Mouse (Mus musculus) urinary bladder, postnatal 25 days (tissue): ENCODE measurements at regions not wholly inside any gene's neighbourhood (a gene's known extent, or its start where the extent isn't known, plus 50 kb on each side); places are given as distances from the start of the nearest gene placed in this dataset.

Source experiments
- DNase-seq: peaks from one replicate; pipeline ENCODE4 v3.0.0; 2022; ENCODE audit warnings: low spot score

DNA sequence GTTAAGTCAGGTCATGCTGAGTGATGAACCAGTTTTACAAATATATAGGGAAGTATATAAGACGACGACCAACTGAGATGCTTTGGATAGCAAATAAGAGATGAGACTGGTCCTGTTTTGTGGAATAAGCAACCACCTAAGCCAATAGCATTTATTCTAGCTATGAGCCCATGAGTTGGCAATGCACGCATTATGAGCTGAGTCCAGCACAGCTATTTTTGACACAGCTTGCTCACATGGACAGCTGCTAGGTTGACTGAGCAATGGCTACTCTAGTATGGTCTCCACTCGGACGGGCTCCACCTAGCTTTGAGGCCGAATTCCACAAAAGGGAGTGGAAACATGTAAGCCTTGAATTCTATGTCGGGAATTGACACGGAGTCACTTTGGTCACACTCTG lies 146.1 kb upstream of the Dyrk2 start:
- no peak for DNase-seq

GRCm38 (mm10) chr10:119015311-119016055 lies 145.5 kb upstream of the Dyrk2 start:
- DNase-seq, result no peak

DNA sequence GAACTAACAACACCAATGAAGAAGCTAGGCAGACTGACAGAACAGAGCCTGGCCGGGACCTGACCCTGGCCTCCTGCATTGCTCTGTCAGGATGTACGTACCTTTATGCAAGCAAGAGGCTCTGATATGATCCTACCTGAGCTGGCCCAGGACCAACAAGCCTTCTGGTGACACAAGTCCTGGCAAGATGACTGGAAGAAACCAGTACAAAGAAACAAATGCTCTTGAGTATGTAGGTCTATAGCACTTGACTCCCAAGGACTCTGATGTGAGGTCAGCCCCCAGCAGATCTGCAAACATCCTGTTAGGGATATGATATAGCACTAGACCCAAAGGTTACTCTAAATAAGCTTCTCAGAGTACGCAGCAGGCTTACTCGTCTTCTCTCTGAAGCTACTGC lies 144.7 kb upstream of the Dyrk2 start:
- DNase-seq, result no peak

GRCm38 (mm10) chr10:119013758-119014157 lies 143.7 kb upstream of the Dyrk2 start:
- no peak for DNase-seq

- DNase-seq, result no peak
Observed at GRCm38 (mm10) chr10:119011511-119011910, 141.5 kb upstream of the Dyrk2 start.

DNA sequence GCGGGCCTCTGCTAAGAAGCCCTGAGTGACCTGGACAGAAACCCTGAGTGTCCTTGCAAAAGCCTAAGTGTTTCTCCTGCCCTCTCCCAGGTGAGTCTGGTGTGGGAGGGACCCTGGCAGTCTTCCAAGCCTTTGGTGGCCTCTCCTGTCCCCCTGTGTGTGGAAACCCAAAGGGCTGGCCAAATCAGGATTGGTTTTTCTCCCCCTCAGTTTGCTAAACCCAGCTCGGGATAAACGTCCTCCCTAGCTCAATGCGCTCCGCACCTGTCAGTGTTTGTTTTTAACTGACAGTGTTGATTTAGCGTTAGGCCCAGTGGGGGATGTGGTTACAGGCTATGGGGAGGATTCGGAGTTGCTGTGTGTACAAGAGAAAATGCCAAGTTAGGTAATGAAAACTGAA lies 140.9 kb upstream of the Dyrk2 start:
- DNase-seq, result no peak

DNA sequence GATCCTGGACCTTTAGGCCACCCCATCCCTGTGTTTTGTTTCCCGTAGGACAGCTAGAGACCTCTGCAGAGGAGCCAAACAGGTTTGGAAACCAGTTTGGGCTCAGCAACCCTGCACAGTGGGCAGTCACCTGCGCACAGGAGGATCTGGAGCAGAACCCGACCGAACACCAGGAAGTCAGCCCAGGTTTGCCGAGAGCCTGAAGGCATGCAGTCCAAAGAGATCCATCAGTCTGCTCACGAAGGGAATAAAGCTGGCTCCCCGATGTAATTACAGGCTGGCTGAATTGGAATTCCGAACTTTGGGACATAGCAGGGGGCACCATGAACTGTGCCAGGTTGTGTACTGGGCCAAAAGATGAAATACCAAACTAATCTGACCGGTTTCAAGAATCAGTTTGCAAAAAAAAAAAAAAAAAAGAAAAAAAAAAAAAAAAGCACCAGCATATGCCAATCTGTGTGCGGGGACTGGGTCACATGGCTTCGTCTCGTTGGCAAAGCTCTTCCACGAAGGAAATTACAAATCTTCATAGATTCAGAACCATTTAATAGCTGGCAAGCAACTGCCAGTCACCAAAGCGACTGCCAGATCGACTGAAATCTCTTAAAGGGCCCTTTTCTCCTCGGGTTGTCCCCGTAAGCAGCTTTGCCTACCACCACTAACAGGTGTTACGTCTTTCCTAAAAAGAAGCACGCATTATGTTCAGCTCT lies 137.0 kb upstream of the Dyrk2 start:
- peak; percentile 41 for DNase-seq

DNA sequence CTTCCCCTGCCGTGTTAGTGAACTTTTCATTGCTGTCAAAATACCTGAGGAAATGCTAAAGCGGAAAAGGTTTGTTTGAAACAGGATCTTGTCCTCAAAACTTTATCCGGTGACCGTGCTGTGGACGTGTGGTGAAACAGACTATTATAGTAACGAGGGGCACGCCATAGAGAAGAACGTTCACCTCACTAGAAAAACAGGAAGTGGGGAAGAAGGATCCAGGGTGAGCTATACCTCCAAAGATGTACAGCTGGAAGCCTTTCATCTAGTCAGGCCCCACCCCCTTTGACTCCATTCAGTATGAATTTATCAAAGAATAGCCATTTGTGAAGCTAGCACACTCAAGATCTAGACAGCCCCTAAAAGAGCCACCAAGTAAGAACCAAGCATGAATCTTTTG lies 135.5 kb upstream of the Dyrk2 start:
- DNase-seq, result no peak

DNA sequence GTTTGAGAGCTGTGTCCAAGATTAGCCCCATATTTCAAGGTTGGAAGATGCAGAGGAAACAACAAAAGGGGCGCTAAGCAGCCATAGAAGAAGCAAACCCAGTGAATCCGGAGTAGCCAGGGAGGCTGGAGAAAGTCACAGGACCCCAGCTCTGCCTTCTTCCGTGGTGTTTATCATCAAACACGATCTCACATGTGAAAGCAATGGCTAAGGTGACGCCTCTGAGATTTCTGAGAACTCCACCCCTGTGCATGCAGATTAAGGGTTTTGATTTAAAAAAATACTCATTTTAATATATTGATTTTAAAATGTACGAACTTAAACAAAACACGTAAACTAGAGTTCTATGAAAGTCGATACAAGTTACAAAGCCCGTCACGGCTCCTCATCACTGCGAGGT lies 134.4 kb upstream of the Dyrk2 start:
- DNase-seq, result no peak

GRCm38 (mm10) chr10:119003839-119004238 lies 133.8 kb upstream of the Dyrk2 start:
- peak; percentile 21 for DNase-seq

DNA sequence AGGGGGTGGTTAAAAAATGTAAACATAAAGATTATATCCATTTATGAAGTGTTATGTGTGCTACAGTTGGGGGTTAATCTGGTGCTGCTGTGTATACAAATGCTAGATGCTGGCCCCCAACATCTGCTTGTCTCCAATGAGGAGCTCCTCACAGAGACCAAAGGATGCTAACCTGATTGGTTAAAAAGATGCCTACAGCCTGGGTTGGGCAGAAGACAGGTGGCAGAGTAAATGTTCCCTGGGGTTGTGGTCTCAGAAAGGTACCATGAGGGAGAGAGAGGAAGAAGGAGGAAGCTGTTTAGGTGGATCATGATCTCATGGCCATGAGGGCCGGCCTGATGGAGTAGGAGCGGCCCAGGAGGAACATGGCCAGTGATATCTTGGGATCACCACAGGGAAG lies 133.0 kb upstream of the Dyrk2 start:
- DNase-seq, result no peak

GRCm38 (mm10) chr10:119001895-119002294 lies 131.9 kb upstream of the Dyrk2 start:
- DNase-seq, result no peak

GRCm38 (mm10) chr10:119001000-119001780 lies 131.2 kb upstream of the Dyrk2 start:
- DNase-seq, result no peak

DNA sequence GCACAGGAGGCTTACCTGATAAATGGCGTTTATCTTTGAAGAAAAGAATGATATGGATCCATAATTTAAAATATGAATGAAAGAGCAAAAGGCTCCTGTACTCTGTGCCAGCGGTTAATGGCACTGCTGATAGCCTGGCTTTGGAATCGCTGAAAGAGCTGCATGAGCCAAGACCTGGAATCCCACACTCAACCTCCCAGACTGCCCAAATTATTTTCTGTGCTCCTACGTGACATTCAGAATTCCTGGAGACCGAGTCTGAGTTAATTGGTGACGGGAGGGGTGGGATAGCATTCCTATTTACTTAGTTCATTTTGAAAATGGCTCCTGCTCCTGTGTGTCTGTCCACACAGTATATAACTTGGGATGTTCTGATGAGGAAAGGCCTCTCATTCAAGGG lies 129.0 kb upstream of the Dyrk2 start:
- no peak for DNase-seq

DNA sequence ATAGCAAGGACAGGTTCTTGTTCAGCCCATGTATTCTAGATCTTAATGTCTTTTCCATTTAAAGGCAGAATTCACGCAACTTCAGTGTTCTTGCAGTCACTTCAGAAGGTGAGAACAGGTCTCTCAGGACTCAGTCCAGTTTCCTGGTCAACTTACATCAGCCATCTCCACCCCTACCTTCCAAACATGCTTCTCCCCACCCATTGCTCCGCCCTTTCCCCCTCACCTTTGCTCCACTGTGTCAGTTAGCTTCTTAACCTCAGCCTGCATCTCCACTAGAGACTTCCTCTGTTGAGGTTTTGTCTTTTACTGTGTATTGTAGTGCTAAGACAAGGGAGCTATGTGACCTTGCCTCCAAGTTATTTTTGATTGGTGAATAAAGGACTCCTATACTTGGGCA lies 127.0 kb upstream of the Dyrk2 start:
- no peak for DNase-seq

DNA sequence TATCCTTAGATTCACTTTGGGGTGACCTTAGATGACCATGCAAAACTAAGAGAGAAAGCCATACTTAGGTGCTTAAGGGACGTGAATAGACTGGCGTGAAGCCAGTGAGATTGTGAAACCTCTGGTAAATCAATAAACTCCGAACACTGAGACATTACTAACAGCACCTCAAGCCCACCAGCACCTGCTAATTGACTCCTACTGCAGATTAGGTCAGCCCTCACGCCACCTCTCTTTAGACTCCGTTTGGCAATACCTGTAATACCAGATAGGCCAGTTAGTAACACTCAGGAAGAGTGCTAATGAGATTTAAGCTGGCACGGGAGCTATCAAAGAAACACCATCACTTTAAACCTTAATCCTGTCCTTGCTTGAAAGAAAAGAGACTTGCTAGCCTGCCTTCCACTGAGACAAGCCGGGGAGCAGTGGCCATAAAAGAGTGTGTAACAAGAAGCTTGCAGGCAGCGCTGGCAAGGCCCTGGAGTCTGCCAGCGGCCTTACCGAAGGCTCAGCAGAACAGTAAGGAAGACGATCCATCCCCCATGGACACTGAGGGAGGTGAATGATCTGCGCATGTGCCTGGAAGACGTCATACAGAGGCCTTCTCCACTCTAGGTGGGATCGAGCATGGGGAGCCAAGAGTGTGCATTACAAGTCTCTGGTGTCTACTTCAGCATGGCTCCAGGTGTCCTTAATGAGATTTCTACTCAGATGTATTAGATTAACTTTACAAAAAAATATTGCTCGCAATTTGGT lies 124.0 kb upstream of the Dyrk2 start:
- no peak for DNase-seq

GRCm38 (mm10) chr10:118991213-118991612 lies 121.2 kb upstream of the Dyrk2 start:
- DNase-seq, result peak; percentile 48

GRCm38 (mm10) chr10:118990500-118990899 lies 120.5 kb upstream of the Dyrk2 start:
- DNase-seq, result no peak

DNA sequence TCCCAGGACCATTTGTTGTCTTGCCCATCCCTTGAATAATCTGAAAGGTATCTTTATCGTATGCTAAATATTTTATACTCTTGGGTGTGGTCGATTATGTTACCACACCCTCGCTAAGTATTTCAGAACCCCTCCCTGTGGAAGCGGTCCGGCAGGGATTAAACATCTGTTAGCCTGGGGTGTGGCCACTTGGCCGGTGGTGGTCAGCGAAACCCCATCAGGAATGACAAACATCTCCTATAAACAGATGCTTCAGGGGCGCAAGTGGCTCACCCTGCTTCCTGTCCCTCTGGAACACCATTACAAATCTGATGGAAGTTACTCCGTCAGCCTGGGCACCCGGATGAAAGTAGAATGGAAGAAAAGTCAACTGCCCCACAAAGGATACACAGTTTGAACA lies 119.8 kb upstream of the Dyrk2 start:
- no peak for DNase-seq

DNA sequence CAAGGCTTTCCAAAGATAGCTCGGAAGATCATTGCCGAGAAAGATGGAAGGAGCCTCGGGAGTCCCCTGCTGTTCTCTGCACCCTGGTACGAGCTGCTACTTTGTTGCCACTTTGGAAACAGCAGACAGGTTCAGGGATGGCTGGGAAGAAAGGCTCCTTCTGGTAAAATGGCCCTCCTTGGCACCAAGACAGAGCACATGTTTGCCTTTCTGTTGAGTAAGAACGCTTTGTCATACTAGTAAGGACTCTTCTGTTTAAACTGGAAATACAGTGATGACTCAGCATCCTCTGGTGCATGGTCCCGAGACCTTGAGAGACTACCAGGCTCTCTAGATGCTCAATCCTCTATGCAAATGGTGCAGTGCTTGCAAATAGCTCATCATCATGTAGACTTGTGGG lies 118.2 kb upstream of the Dyrk2 start:
- DNase-seq, result no peak

- no peak for DNase-seq
Observed at GRCm38 (mm10) chr10:118984580-118984979, 114.6 kb upstream of the Dyrk2 start.

DNA sequence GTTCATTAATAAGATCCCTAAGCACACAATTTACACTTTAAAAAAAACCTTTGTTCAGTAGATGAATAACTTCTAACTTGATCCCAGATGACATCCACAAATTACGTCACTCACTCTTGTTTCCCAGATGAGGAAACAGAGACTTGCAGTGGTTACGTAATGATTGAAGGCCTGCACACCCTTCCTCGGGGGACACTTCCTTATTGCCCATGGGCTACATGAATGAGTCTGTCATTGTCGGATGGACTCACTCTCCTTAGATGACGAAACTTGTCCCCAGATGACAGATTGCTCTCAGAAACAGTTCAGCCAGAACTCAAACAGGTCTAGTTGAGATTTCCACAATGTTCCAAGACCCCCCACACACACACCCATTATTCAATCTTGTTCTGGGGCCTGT lies 111.4 kb upstream of the Dyrk2 start:
- no peak for DNase-seq
